Mouse (Mus musculus): ENCODE data around the gene Tcl1b2.
"Not testable (repeated sequence)": the region's sequence is repeated elsewhere in the genome, so short reads cannot be mapped to it uniquely, and the experiment has no call there.

DNA sequence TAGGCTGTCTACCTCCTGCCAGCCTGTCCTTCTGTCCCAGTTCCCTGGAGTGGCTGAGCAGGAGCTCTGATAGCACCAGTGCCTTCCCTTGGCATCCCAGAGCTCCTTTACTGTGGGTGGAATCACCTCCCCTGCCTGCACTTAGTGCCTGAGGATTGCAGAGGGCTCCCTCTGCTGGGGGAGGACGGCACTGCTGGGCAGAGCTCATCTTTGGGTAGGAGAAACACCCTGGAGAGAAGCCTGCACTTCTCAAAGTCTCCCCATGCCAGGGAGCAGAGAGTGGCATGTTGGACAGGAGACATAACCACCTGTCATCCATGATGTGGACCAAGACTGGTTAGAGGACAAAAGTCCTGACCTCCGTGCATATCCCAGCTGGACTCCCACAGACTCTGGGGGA lies 43.2 kb downstream of the Tcl1b2 start:
- TF ChIP-seq CTCF (IDR thresholded peaks at IDR 0.05; ENCODE audit: borderline replicate concordance, control insufficient read depth, extremely low read depth, insufficient read depth, low read length, poor library complexity) = peak; percentile 33; the same call in 1 of the 2 replicates
- not testable (repeated sequence) for TF ChIP-seq POLR2A (IDR thresholded peaks at IDR 0.05; ENCODE audit: control insufficient read depth, extremely low read depth, insufficient read depth, low read length, poor library complexity)

All from thymus, adult 2 months (tissue).